Mouse (Mus musculus): ENCODE data around the gene Mgmt. TPM values are rescaled to one million over a fixed set of nuclear protein-coding genes. Genes with fewer than 3 reads are reported as not detected.

The Mgmt gene
- polyA plus RNA-seq, 1 experiment from 2014 or later: 5.7 TPM

- WGBS: 82% methylated on average over 4 of the region's 4 CpGs
- Histone ChIP-seq H3K36me3 (no peaks in the 10 kb centered on the region), H3K4me2 (replicated peaks) (no peak overlapping the region), H3K9me3 (no peaks in the 10 kb centered on the region), H3K4me1 (peaks cover 11% of the 10 kb centered on the region; the same call in 1 of the 2 replicates), H3K4me3 (no peak overlapping the region), H3K9ac (no peak overlapping the region), H3K27me3 (peaks cover 16% of the 10 kb centered on the region), H3K27ac (no peak overlapping the region)
- no peak for ATAC-seq (ENCODE audit: low FRiP score, low read depth)
These were observed 27.9 kb upstream of the Mgmt start for GRCm38 (mm10) chr7:136866535-136866934.

- peaks cover 9% of the 10 kb centered on the region for H3K4me1 ChIP-seq
- no peak overlapping the region for H3K4me3 ChIP-seq
- 66% methylated on average over 11 of the region's 11 CpGs for WGBS
- H3K9ac ChIP-seq: no peak overlapping the region
- H3K4me2 ChIP-seq (replicated peaks): no peak overlapping the region
- H3K9me3 ChIP-seq: no peaks in the 10 kb centered on the region
- no peak overlapping the region for H3K27ac ChIP-seq
- peaks cover 26% of the 10 kb centered on the region for H3K27me3 ChIP-seq
- H3K36me3 ChIP-seq: no peaks in the 10 kb centered on the region
- no peak for ATAC-seq (ENCODE audit: low FRiP score, low read depth)
These were observed 22.9 kb upstream of the Mgmt start for GRCm38 (mm10) chr7:136871535-136871934.

GRCm38 (mm10) chr7:136872059-136872458 is 22.4 kb upstream of the Mgmt start:
- H3K27ac ChIP-seq: no peak overlapping the region
- H3K4me1 ChIP-seq: peaks cover 9% of the 10 kb centered on the region
- peaks cover 22% of the 10 kb centered on the region for H3K27me3 ChIP-seq
- H3K4me2 ChIP-seq (replicated peaks): 0 out of 2 replicates have a peak overlapping the region, but pooled peaks have one; percentile 14
- H3K36me3 ChIP-seq: no peaks in the 10 kb centered on the region
- no peak for ATAC-seq (ENCODE audit: low FRiP score, low read depth)
- WGBS: 9% methylated on average over 8 of the region's 8 CpGs
- no peaks in the 10 kb centered on the region for H3K9me3 ChIP-seq
- no peak overlapping the region for H3K9ac ChIP-seq
- no peak overlapping the region for H3K4me3 ChIP-seq

GRCm38 (mm10) chr7:136874396-136874795 is 20.0 kb upstream of the Mgmt start:
- Histone ChIP-seq H3K27ac (no peak overlapping the region), H3K9ac (no peak overlapping the region), H3K9me3 (no peaks in the 10 kb centered on the region), H3K4me3 (no peak overlapping the region), H3K27me3 (peaks cover 22% of the 10 kb centered on the region), H3K36me3 (no peaks in the 10 kb centered on the region), H3K4me2 (replicated peaks) (no peak overlapping the region), H3K4me1 (peaks cover 9% of the 10 kb centered on the region)
- ATAC-seq (ENCODE audit: low FRiP score, low read depth): no peak
- WGBS: 31% methylated on average over 1 of the region's 1 CpGs

GRCm38 (mm10) chr7:136880386-136880785 is 14.0 kb upstream of the Mgmt start:
- no peaks in the 10 kb centered on the region for H3K4me1 ChIP-seq
- 90% methylated on average over 4 of the region's 4 CpGs for WGBS
- no peak overlapping the region for H3K9ac ChIP-seq
- peaks cover 2% of the 10 kb centered on the region; the same call in 1 of the 2 replicates for H3K27me3 ChIP-seq
- H3K27ac ChIP-seq: no peak overlapping the region
- H3K4me2 ChIP-seq (replicated peaks): no peak overlapping the region
- H3K9me3 ChIP-seq: no peaks in the 10 kb centered on the region
- no peak for ATAC-seq (ENCODE audit: low FRiP score, low read depth)
- H3K4me3 ChIP-seq: no peak overlapping the region
- no peaks in the 10 kb centered on the region for H3K36me3 ChIP-seq

GRCm38 (mm10) chr7:136888161-136888560 is 6.3 kb upstream of the Mgmt start:
- H3K4me2 ChIP-seq (replicated peaks): no peak overlapping the region
- no peak overlapping the region for H3K27ac ChIP-seq
- no peaks in the 10 kb centered on the region for H3K36me3 ChIP-seq
- ATAC-seq (ENCODE audit: low FRiP score, low read depth): no peak
- H3K9me3 ChIP-seq: no peaks in the 10 kb centered on the region
- peaks cover 7% of the 10 kb centered on the region; the same call in 1 of the 2 replicates for H3K4me1 ChIP-seq
- no peak overlapping the region for H3K9ac ChIP-seq
- no peak overlapping the region for H3K4me3 ChIP-seq
- 66% methylated on average over 6 of the region's 6 CpGs for WGBS
- peaks cover 4% of the 10 kb centered on the region; the same call in 1 of the 2 replicates for H3K27me3 ChIP-seq

GRCm38 (mm10) chr7:136895356-136895755 is 942 bp downstream of the Mgmt start:
- no peak overlapping the region for H3K9ac ChIP-seq
- H3K27me3 ChIP-seq: no peaks in the 10 kb centered on the region
- 90% methylated on average over 1 of the region's 1 CpGs for WGBS
- H3K4me3 ChIP-seq: no peak overlapping the region
- no peak for ATAC-seq (ENCODE audit: low FRiP score, low read depth)
- H3K36me3 ChIP-seq: no peaks in the 10 kb centered on the region
- peaks cover 30% of the 10 kb centered on the region for H3K4me1 ChIP-seq
- peak overlapping the region; percentile 67 for H3K4me2 ChIP-seq (replicated peaks)
- 0 out of 2 replicates have a peak, but pooled peaks cover under 1% of the 10 kb centered on the region for H3K9me3 ChIP-seq
- no peak overlapping the region for H3K27ac ChIP-seq

GRCm38 (mm10) chr7:136895851-136896250 is 1.4 kb downstream of the Mgmt start:
- Histone ChIP-seq H3K36me3 (no peaks in the 10 kb centered on the region), H3K9me3 (0 out of 2 replicates have a peak, but pooled peaks cover 3% of the 10 kb centered on the region), H3K27ac (no peak overlapping the region), H3K4me2 (replicated peaks) (no peak overlapping the region), H3K4me3 (no peak overlapping the region), H3K4me1 (peaks cover 30% of the 10 kb centered on the region), H3K9ac (no peak overlapping the region), H3K27me3 (no peaks in the 10 kb centered on the region)
- ATAC-seq (ENCODE audit: low FRiP score, low read depth): no peak
- WGBS: 91% methylated on average over 7 of the region's 7 CpGs

- 38% methylated on average over 1 of the region's 1 CpGs for WGBS
These were observed 3.1 kb downstream of the Mgmt start for GRCm38 (mm10) chr7:136897481-136897880.

GRCm38 (mm10) chr7:136898005-136898404 is 3.6 kb downstream of the Mgmt start:
- ATAC-seq (ENCODE audit: low FRiP score, low read depth): no peak
- H3K27me3 ChIP-seq: no peaks in the 10 kb centered on the region
- H3K27ac ChIP-seq: 0 out of 2 replicates have a peak overlapping the region, but pooled peaks have one; percentile 15
- peaks cover 30% of the 10 kb centered on the region for H3K4me1 ChIP-seq
- H3K9me3 ChIP-seq: peaks cover 9% of the 10 kb centered on the region
- no peak overlapping the region for H3K4me3 ChIP-seq
- no peak overlapping the region for H3K4me2 ChIP-seq (replicated peaks)
- 72% methylated on average over 4 of the region's 4 CpGs for WGBS
- no peaks in the 10 kb centered on the region for H3K36me3 ChIP-seq
- H3K9ac ChIP-seq: no peak overlapping the region

More at GRCm38 (mm10) chr7:136897481-136897880, 3.1 kb downstream of the Mgmt start:
- no peak overlapping the region for H3K4me2 ChIP-seq (replicated peaks)
- H3K27ac ChIP-seq: no peak overlapping the region
- H3K27me3 ChIP-seq: no peaks in the 10 kb centered on the region
- H3K4me1 ChIP-seq: peaks cover 30% of the 10 kb centered on the region
- H3K9ac ChIP-seq: no peak overlapping the region
- H3K9me3 ChIP-seq: peaks cover 9% of the 10 kb centered on the region
- H3K36me3 ChIP-seq: no peaks in the 10 kb centered on the region
- H3K4me3 ChIP-seq: no peak overlapping the region
- ATAC-seq (ENCODE audit: low FRiP score, low read depth): no peak

GRCm38 (mm10) chr7:136908616-136909144 is 14.3 kb downstream of the Mgmt start:
- 96% methylated on average over 11 of the region's 11 CpGs for WGBS

GRCm38 (mm10) chr7:136912901-136913300 is 18.5 kb downstream of the Mgmt start:
- Histone ChIP-seq H3K36me3 (no peaks in the 10 kb centered on the region), H3K27ac (no peak overlapping the region), H3K9me3 (no peaks in the 10 kb centered on the region), H3K27me3 (no peaks in the 10 kb centered on the region), H3K9ac (no peak overlapping the region), H3K4me2 (replicated peaks) (no peak overlapping the region), H3K4me3 (no peak overlapping the region), H3K4me1 (peaks cover 19% of the 10 kb centered on the region)
- no peak for ATAC-seq (ENCODE audit: low FRiP score, low read depth)
- WGBS: 93% methylated on average over 4 of the region's 4 CpGs

More at GRCm38 (mm10) chr7:136908616-136909144, 14.3 kb downstream of the Mgmt start:
- H3K4me2 ChIP-seq (replicated peaks): no peak overlapping the region
- no peaks in the 10 kb centered on the region for H3K27me3 ChIP-seq
- ATAC-seq (ENCODE audit: low FRiP score, low read depth): no peak
- H3K27ac ChIP-seq: no peak overlapping the region
- H3K4me1 ChIP-seq: peaks cover 8% of the 10 kb centered on the region
- no peak overlapping the region for H3K9ac ChIP-seq
- H3K9me3 ChIP-seq: no peaks in the 10 kb centered on the region
- H3K36me3 ChIP-seq: no peaks in the 10 kb centered on the region
- no peak overlapping the region for H3K4me3 ChIP-seq

- H3K4me1 ChIP-seq: peaks cover 24% of the 10 kb centered on the region
- no peak overlapping the region for H3K4me3 ChIP-seq
- 84% methylated on average over 3 of the region's 3 CpGs for WGBS
These were observed 21.6 kb downstream of the Mgmt start for GRCm38 (mm10) chr7:136916021-136916420.

More at GRCm38 (mm10) chr7:136916021-136916420, 21.6 kb downstream of the Mgmt start:
- no peak for ATAC-seq (ENCODE audit: low FRiP score, low read depth)
- Histone ChIP-seq H3K9ac (no peak overlapping the region), H3K27ac (no peak overlapping the region), H3K9me3 (no peaks in the 10 kb centered on the region), H3K27me3 (no peaks in the 10 kb centered on the region), H3K4me2 (replicated peaks) (no peak overlapping the region), H3K36me3 (no peaks in the 10 kb centered on the region)
